Mouse (Mus musculus) brain, embryonic 14.5 days (tissue): ENCODE data around the gene Ankle1.

Experiments used
- CTCF ChIP-seq: fragments of 200-500 bp; IDR thresholded peaks from 2 replicates; pipeline ENCODE4 v1.5.1; 2012; ENCODE audit warnings: inconsistent platforms, mild to moderate bottlenecking, moderate library complexity, borderline replicate concordance; ENCODE audit not compliant: insufficient read depth, insufficient read length; ENCODE audit errors: extremely low read depth
- POLR2A ChIP-seq: fragments of 200-500 bp; IDR thresholded peaks from 2 replicates; pipeline ENCODE4 v1.6.1; 2012; ENCODE audit warnings: mild to moderate bottlenecking, inconsistent platforms, borderline replicate concordance; ENCODE audit not compliant: poor library complexity, insufficient read depth, insufficient read length, severe bottlenecking; ENCODE audit errors: extremely low read depth

DNA sequence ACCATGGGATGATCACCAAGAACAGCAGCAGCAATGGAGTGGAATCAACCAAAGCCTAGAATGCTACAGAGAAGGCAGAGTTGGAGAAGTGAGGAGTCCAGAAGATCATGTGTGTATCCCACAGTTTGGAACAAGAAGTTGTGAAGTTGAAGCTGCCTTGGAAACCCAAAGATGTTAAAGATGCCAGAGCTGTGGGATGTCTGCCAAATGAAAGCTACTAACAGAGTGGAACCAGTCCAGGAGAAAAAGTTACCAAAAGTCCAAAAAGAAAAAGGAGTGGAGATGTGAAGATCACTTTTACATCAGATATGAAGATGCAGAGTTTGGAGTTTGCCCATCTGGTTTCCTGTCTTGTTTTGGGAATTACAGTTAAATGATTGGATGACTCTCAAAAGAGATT, 16.3 kb downstream of the Ankle1 start:
- TF ChIP-seq POLR2A, result no peak
- TF ChIP-seq CTCF, result no peak
